ENCODE assay signal across 31 mouse cellular contexts in genomic region chr2:64534869-64535268, GRCm38 (mm10).
DNase-seq lines count a peak whose midpoint lies in the region; ATAC-seq lines count a peak whose summit lies in the region.
"Had no signal": no experiment of that assay in that cellular context is flagged by ENCODE, and none has a peak within 500 bp of the region (broad histone marks: within the 10 kb centered on the region; RNA-seq: fewer than 3 reads in every experiment).

No protein-coding gene starts in this region.

- H3K36me3 ChIP-seq in hindbrain, embryonic 16.5 days (ENCODE audit: control insufficient read depth, insufficient read depth, low read length): no peaks in the 10 kb centered on the region
- H3K36me3 ChIP-seq in hindbrain, embryonic 11.5 days (ENCODE audit: control insufficient read depth, insufficient read depth, low read length): no peaks in the 10 kb centered on the region
- no peaks in the 10 kb centered on the region for H3K36me3 ChIP-seq in midbrain, embryonic 14.5 days (ENCODE audit: control insufficient read depth, insufficient read depth, low read length)
- no peaks in the 10 kb centered on the region for H3K36me3 ChIP-seq in midbrain, embryonic 10.5 days
- H3K36me3 ChIP-seq in neural tube, embryonic 14.5 days (ENCODE audit: control insufficient read depth, insufficient read depth, low read length): no peaks in the 10 kb centered on the region
- H3K36me3 ChIP-seq: embryonic facial prominence, embryonic 12.5 days; forebrain, embryonic 12.5 days; limb, embryonic 15.5 days; liver, embryonic 13.5 days; midbrain, embryonic 15.5 days; stomach, embryonic 15.5 days had no signal

- no peaks in the 10 kb centered on the region for H3K9me3 ChIP-seq in hindbrain, embryonic 16.5 days (ENCODE audit: control insufficient read depth, low read length)
- H3K9me3 ChIP-seq in hindbrain, embryonic 11.5 days (ENCODE audit: control insufficient read depth, low read length): no peaks in the 10 kb centered on the region
- no peaks in the 10 kb centered on the region for H3K9me3 ChIP-seq in midbrain, embryonic 14.5 days (ENCODE audit: control insufficient read depth, low read length)
- H3K9me3 ChIP-seq in midbrain, embryonic 10.5 days (replicated peaks): no peaks in the 10 kb centered on the region
- H3K9me3 ChIP-seq in neural tube, embryonic 14.5 days (ENCODE audit: control insufficient read depth, low read length): no peaks in the 10 kb centered on the region
- H3K9me3 ChIP-seq: embryonic facial prominence, embryonic 12.5 days; forebrain, embryonic 12.5 days; limb, embryonic 15.5 days; liver, embryonic 13.5 days; midbrain, embryonic 15.5 days; stomach, embryonic 15.5 days had no signal

- H3K4me2 ChIP-seq in hindbrain, embryonic 16.5 days (ENCODE audit: low read length): peak overlapping the region; percentile 15; the same call in 1 of the 2 replicates
- no peak overlapping the region for H3K4me2 ChIP-seq in hindbrain, embryonic 11.5 days (replicated peaks; ENCODE audit: low read depth, low read length)
- H3K4me2 ChIP-seq in midbrain, embryonic 14.5 days (ENCODE audit: low read length): no peak overlapping the region
- H3K4me2 ChIP-seq in neural tube, embryonic 14.5 days (ENCODE audit: low read depth, low read length): no peak overlapping the region
- H3K4me2 ChIP-seq: embryonic facial prominence, embryonic 12.5 days; forebrain, embryonic 12.5 days; limb, embryonic 15.5 days; liver, embryonic 13.5 days; midbrain, embryonic 15.5 days; stomach, embryonic 15.5 days had no signal

- no peak overlapping the region for H3K27ac ChIP-seq in hindbrain, embryonic 16.5 days (ENCODE audit: low read depth, low read length)
- H3K27ac ChIP-seq in hindbrain, embryonic 11.5 days (ENCODE audit: low read depth, low read length): no peak overlapping the region
- no peak overlapping the region for H3K27ac ChIP-seq in midbrain, embryonic 14.5 days (replicated peaks; ENCODE audit: low read depth, low read length)
- no peak overlapping the region for H3K27ac ChIP-seq in midbrain, embryonic 10.5 days (replicated peaks)
- H3K27ac ChIP-seq in neural tube, embryonic 14.5 days (ENCODE audit: low read depth, low read length): no peak overlapping the region
- H3K27ac ChIP-seq: embryonic facial prominence, embryonic 12.5 days; forebrain, embryonic 12.5 days; kidney, postnatal 0 days; limb, embryonic 15.5 days; liver, embryonic 13.5 days; macrophage; midbrain, embryonic 15.5 days; stomach, embryonic 15.5 days had no signal

- H3K27me3 ChIP-seq in hindbrain, embryonic 16.5 days (replicated peaks; ENCODE audit: control insufficient read depth, insufficient read depth, low read length): no peaks in the 10 kb centered on the region
- H3K27me3 ChIP-seq in hindbrain, embryonic 11.5 days (ENCODE audit: control insufficient read depth, insufficient read depth, low read length): no peaks in the 10 kb centered on the region
- no peaks in the 10 kb centered on the region for H3K27me3 ChIP-seq in midbrain, embryonic 14.5 days (ENCODE audit: control insufficient read depth, insufficient read depth, low read length)
- no peaks in the 10 kb centered on the region for H3K27me3 ChIP-seq in midbrain, embryonic 10.5 days (ENCODE audit: low read depth, poor library complexity, severe bottlenecking)
- H3K27me3 ChIP-seq in neural tube, embryonic 14.5 days (ENCODE audit: control insufficient read depth, insufficient read depth, low read length): no peaks in the 10 kb centered on the region
- H3K27me3 ChIP-seq: embryonic facial prominence, embryonic 12.5 days; forebrain, embryonic 12.5 days; limb, embryonic 15.5 days; liver, embryonic 13.5 days; midbrain, embryonic 15.5 days; stomach, embryonic 15.5 days had no signal

- H3K9ac ChIP-seq in hindbrain, embryonic 16.5 days (ENCODE audit: low read depth, low read length): no peak overlapping the region
- no peak overlapping the region for H3K9ac ChIP-seq in hindbrain, embryonic 11.5 days (ENCODE audit: low read depth, low read length)
- H3K9ac ChIP-seq in midbrain, embryonic 14.5 days (replicated peaks; ENCODE audit: low read length): no peak overlapping the region
- H3K9ac ChIP-seq in neural tube, embryonic 14.5 days (replicated peaks; ENCODE audit: low read depth, low read length): no peak overlapping the region
- H3K9ac ChIP-seq: embryonic facial prominence, embryonic 12.5 days; forebrain, embryonic 12.5 days; forebrain, postnatal 0 days; limb, embryonic 15.5 days; liver, embryonic 13.5 days; midbrain, embryonic 15.5 days; stomach, embryonic 15.5 days had no signal

- no peaks in the 10 kb centered on the region for H3K4me1 ChIP-seq in hindbrain, embryonic 16.5 days (ENCODE audit: control insufficient read depth, insufficient read depth, low read depth, low read length)
- H3K4me1 ChIP-seq in hindbrain, embryonic 11.5 days (replicated peaks; ENCODE audit: control insufficient read depth, insufficient read depth, low read length): no peaks in the 10 kb centered on the region
- H3K4me1 ChIP-seq in midbrain, embryonic 14.5 days (ENCODE audit: control insufficient read depth, insufficient read depth, low read length): no peaks in the 10 kb centered on the region
- no peaks in the 10 kb centered on the region for H3K4me1 ChIP-seq in midbrain, embryonic 10.5 days
- H3K4me1 ChIP-seq in neural tube, embryonic 14.5 days (ENCODE audit: control insufficient read depth, insufficient read depth, low read length): no peaks in the 10 kb centered on the region
- H3K4me1 ChIP-seq: embryonic facial prominence, embryonic 12.5 days; forebrain, embryonic 12.5 days; limb, embryonic 15.5 days; liver, embryonic 13.5 days; midbrain, embryonic 15.5 days; stomach, embryonic 15.5 days had no signal

- no peak overlapping the region for H3K4me3 ChIP-seq in hindbrain, embryonic 16.5 days (ENCODE audit: low read length)
- no peak overlapping the region for H3K4me3 ChIP-seq in hindbrain, embryonic 11.5 days (ENCODE audit: low read depth, low read length)
- H3K4me3 ChIP-seq in midbrain, embryonic 14.5 days (replicated peaks; ENCODE audit: low read depth, low read length): no peak overlapping the region
- no peak overlapping the region for H3K4me3 ChIP-seq in midbrain, embryonic 10.5 days
- H3K4me3 ChIP-seq in neural tube, embryonic 14.5 days (ENCODE audit: low read depth, low read length): no peak overlapping the region
- H3K4me3 ChIP-seq: embryonic facial prominence, embryonic 12.5 days; forebrain, embryonic 12.5 days; limb, embryonic 15.5 days; liver, embryonic 13.5 days; midbrain, embryonic 15.5 days; stomach, embryonic 15.5 days had no signal

- 62% methylated on average over 13 of the region's 13 CpGs for WGBS in hindbrain, embryonic 16.5 days
- 87% methylated on average over 13 of the region's 13 CpGs for WGBS in hindbrain, embryonic 11.5 days
- 79% methylated on average over 13 of the region's 13 CpGs for WGBS in midbrain, embryonic 14.5 days
- 94% methylated on average over 13 of the region's 13 CpGs for WGBS in midbrain, embryonic 10.5 days
- 57% methylated on average over 13 of the region's 13 CpGs for WGBS in neural tube, embryonic 14.5 days

- DNase-seq in hindbrain, embryonic 11.5 days (ENCODE audit: low spot score): no peak
- DNase-seq in midbrain, embryonic 14.5 days: peak; percentile 32
- no peak for DNase-seq in midbrain, embryonic 10.5 days (ENCODE audit: low spot score)
- no peak for DNase-seq in cerebellum, postnatal 25 days
- DNase-seq in c-Kit-positive CD71-positive TER-119-positive erythroid progenitor cells, embryonic 14.5 days (ENCODE audit: low spot score): no peak
- DNase-seq: adrenal gland, postnatal 36 days; B cell, adult 2 months; cerebellum, adult 8-10 months; cerebellum, postnatal 36 days; forebrain, postnatal 0 days; gastrocnemius, postnatal 10 days; heart, postnatal 14 days; kidney, adult 8-10 months; kidney, postnatal 4 days; layer of hippocampus, postnatal 36 days; left cerebral cortex, postnatal 4 days; liver, embryonic 13.5 days; right cerebral cortex, postnatal 25 days; thymus, adult 18-20 months; thymus, postnatal 25 days had no signal

- ATAC-seq in hindbrain, embryonic 16.5 days: no peak
- ATAC-seq in hindbrain, embryonic 11.5 days (ENCODE audit: low FRiP score): no peak; the same call in 1 of the 2 replicates
- no peak for ATAC-seq in midbrain, embryonic 14.5 days (ENCODE audit: low FRiP score, low TSS enrichment)
- peak; percentile 44; the same call in 1 of the 2 replicates for ATAC-seq in neural tube, embryonic 14.5 days (ENCODE audit: low read depth)
- ATAC-seq: forebrain, postnatal 0 days; intestine, embryonic 16.5 days; lung, postnatal 0 days; midbrain, embryonic 15.5 days had no signal
